Mouse (Mus musculus): Measurements from ENCODE around the gene Bod1. TPM values are rescaled to one million over a fixed set of nuclear protein-coding genes. Genes with fewer than 3 reads are reported as not detected.
A peak's percentile ranks its signal among the peaks of the same experiment; 100 is the strongest.

Gene Bod1
- polyA plus RNA-seq, 1 experiment: 158 TPM

DNA sequence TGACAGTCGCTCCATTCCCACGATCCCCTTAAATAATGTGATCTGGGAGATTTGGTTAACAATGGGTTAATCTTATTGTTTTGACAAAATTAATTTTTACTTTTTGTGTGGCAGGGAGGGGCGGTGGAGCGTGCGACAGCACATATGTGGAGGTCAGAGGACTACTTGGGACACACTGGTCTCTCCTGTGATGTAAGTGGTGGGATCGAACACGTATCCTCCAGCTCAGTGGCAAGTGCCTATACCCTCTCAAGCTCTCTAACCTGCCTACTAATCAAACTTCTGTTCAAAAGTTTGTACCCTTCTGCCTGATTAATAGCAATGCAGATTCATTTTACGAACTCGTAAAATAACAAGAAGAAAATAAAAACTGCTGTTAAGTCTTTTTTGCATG, 482 bp upstream of the Bod1 start:
- H3K27ac ChIP-seq (ENCODE audit: insufficient read depth, low read length): no peak overlapping the region
- H3K4me3 ChIP-seq (ENCODE audit: insufficient read depth, low read length): peak overlapping the region; percentile 83
- peaks cover 7% of the 10 kb centered on the region for H3K4me1 ChIP-seq (ENCODE audit: control insufficient read depth, insufficient read depth, low read length)
- no peak for TF ChIP-seq POLR2A (IDR thresholded peaks at IDR 0.05; ENCODE audit: extremely low read depth, insufficient read depth, low read length)
- TF ChIP-seq CTCF (IDR thresholded peaks at IDR 0.05; ENCODE audit: extremely low read depth, insufficient read depth, low read length): no peak

DNA sequence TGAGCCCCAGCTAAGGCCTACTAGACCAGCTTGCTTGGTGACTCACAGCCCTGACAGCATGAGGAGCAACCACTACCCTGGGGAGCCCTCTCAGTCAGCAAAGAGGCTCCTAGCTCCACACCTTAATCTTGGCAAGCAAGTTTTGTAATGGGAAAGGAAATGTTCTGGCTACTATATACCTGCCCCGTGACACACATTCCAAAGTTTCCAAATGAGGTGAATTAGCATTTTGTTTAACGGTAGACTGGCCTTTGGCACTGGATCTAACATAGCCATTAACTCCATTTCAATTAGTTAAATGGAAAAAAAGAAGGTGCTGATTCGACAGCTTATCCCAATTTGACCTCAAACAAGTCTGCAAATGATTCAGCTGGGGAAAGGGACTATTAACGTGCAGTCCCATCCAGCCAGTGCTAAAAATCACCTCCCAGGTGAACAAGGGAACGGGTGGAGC, 1.2 kb downstream of the Bod1 start:
- Histone ChIP-seq H3K4me3 (ENCODE audit: insufficient read depth, low read length) (peak overlapping the region; percentile 9; the same call in 1 of the 2 replicates), H3K4me1 (ENCODE audit: control insufficient read depth, insufficient read depth, low read length) (peaks cover 3% of the 10 kb centered on the region), H3K27ac (ENCODE audit: insufficient read depth, low read length) (no peak overlapping the region)
- TF ChIP-seq POLR2A (IDR thresholded peaks at IDR 0.05; ENCODE audit: extremely low read depth, insufficient read depth, low read length): no peak
- TF ChIP-seq CTCF (IDR thresholded peaks at IDR 0.05; ENCODE audit: extremely low read depth, insufficient read depth, low read length): no peak

DNA sequence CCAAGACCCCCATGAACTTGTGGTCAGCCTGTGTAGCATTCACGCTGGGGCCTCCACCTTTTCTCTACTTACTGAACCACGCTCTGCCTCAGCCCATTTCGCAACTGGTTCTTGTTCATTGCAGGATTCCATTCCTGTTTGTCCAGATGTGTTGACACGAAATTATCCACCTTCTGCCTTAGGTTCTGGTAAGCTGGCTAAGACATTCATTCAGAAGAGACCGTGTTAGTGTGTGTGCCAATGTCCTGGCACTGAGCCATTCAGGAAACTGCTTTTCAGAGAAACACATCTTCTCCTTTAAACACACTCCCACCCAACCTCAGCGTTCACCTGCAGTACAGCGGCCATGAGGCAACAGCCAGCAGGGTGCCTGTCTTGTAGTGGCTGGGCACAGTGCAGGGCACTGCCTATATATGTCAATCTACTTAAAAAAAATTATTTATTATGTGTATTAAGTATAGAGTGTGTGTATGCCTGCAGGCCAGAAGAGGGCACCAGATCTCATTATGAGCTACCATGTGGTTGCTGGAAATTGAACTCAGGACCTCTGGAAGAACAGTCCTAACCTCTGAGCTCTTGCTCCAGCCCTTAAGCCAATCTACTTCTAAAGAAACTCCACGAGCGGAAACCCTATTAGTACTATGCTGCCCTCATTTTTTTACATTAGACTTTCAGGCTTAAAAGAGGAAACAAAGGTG, 2.4 kb downstream of the Bod1 start:
- no peak overlapping the region for H3K4me3 ChIP-seq (ENCODE audit: insufficient read depth, low read length)
- TF ChIP-seq POLR2A (IDR thresholded peaks at IDR 0.05; ENCODE audit: extremely low read depth, insufficient read depth, low read length) (no peak), CTCF (IDR thresholded peaks at IDR 0.05; ENCODE audit: extremely low read depth, insufficient read depth, low read length) (no peak)
- H3K27ac ChIP-seq (ENCODE audit: insufficient read depth, low read length): no peak overlapping the region
- peaks cover 3% of the 10 kb centered on the region for H3K4me1 ChIP-seq (ENCODE audit: control insufficient read depth, insufficient read depth, low read length)

DNA sequence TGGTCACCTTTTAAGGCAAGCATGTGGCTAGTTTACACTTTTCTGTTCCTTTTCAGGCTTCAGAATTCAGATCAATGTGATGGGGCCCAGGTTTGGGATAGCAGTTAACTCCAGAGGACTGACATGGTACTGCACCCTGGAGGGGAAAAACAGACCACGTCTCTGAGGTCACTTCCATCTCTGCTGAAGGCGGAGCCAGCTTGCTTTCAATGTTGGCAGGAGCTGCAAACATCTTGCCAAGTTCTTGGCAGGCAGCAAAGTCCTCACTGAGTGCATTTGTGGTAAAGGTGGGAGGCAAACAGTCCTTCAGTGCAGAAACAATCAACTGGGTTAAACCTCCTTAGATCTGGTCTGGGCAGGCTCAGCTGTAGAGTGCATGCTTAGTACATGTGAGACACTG, 7.5 kb downstream of the Bod1 start:
- peaks cover 5% of the 10 kb centered on the region; the same call in 1 of the 2 replicates for H3K4me1 ChIP-seq (ENCODE audit: control insufficient read depth, insufficient read depth, low read length)
- TF ChIP-seq POLR2A (IDR thresholded peaks at IDR 0.05; ENCODE audit: extremely low read depth, insufficient read depth, low read length): no peak
- 0 out of 2 replicates have a peak, but pooled peaks have one; percentile 7 for TF ChIP-seq CTCF (IDR thresholded peaks at IDR 0.05; ENCODE audit: extremely low read depth, insufficient read depth, low read length)
- H3K27ac ChIP-seq (ENCODE audit: insufficient read depth, low read length): no peak overlapping the region
- no peak overlapping the region for H3K4me3 ChIP-seq (ENCODE audit: insufficient read depth, low read length)

DNA sequence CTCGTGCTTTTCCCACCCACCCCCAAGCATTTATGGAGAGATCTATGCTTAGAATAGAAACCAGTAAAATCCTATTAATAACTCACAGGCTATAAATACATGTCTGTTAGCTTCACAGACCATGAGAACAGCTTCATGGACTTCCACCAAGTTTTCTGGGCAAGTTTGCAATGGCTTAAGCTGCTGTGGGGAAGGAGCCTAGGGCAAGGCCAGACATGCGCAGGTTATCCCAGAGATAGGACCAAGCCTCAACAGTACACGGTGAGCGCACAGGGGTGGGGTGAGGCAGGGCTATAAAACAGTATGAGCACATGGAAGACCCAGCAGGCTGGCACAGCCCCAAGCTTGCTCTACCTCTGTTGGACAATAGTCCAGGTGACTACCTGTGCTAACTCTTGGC, 8.2 kb downstream of the Bod1 start:
- Histone ChIP-seq H3K4me1 (ENCODE audit: control insufficient read depth, insufficient read depth, low read length) (peaks cover 5% of the 10 kb centered on the region; the same call in 1 of the 2 replicates), H3K4me3 (ENCODE audit: insufficient read depth, low read length) (no peak overlapping the region), H3K27ac (ENCODE audit: insufficient read depth, low read length) (no peak overlapping the region)
- no peak for TF ChIP-seq POLR2A (IDR thresholded peaks at IDR 0.05; ENCODE audit: extremely low read depth, insufficient read depth, low read length)
- no peak for TF ChIP-seq CTCF (IDR thresholded peaks at IDR 0.05; ENCODE audit: extremely low read depth, insufficient read depth, low read length)

DNA sequence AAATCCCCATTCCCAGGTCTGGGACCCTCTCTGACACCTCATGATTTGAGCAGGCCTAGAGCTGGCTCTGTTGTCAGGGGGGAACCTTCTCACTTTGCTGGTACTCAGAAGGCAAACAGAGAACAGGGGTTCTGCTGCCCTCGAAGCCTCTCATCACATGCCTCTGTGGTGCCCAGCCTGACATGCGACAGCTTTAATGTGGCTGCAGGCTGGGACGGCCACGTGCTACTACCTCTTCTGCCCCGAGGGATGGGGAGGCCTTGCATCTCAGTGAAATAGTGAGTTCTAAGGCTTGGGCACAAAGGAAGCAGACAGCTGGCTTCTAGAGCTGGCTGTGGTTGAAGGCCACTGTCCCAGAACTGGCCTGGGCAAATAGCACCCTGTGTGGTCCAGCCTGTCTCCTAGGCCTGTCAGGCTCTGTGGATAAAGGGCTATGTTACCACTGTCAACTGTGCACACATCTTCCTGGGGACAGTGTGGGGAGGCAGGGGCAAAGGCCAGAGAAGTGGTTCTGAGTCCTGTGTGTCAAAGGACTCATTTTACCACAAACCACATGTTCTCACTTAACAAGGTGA, 8.7 kb downstream of the Bod1 start:
- TF ChIP-seq POLR2A (IDR thresholded peaks at IDR 0.05; ENCODE audit: extremely low read depth, insufficient read depth, low read length): no peak
- no peak for TF ChIP-seq CTCF (IDR thresholded peaks at IDR 0.05; ENCODE audit: extremely low read depth, insufficient read depth, low read length)
- Histone ChIP-seq H3K4me1 (ENCODE audit: control insufficient read depth, insufficient read depth, low read length) (peaks cover 5% of the 10 kb centered on the region; the same call in 1 of the 2 replicates), H3K4me3 (ENCODE audit: insufficient read depth, low read length) (no peak overlapping the region), H3K27ac (ENCODE audit: insufficient read depth, low read length) (no peak overlapping the region)

DNA sequence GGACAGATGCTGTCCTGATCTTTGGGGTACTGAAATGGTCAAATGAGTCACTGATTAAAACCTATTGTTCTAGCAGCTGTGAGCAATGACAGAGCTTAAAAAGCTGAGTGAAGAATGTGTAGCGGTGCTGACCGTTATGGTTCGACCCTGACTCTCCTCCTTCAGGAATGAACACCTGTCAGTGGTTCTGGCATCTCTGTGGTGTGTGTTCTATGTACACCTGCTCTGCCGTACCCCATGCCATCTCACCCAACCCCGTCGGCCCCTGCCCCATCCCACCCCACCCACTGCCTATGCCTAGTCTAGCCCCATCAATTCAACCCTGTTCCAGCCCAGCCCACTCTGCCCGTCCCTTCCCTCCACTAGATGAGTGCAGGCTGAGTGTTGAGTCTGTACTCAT, 9.5 kb downstream of the Bod1 start:
- Histone ChIP-seq H3K27ac (ENCODE audit: insufficient read depth, low read length) (no peak overlapping the region), H3K4me1 (ENCODE audit: control insufficient read depth, insufficient read depth, low read length) (peaks cover 5% of the 10 kb centered on the region; the same call in 1 of the 2 replicates), H3K4me3 (ENCODE audit: insufficient read depth, low read length) (no peak overlapping the region)
- TF ChIP-seq CTCF (IDR thresholded peaks at IDR 0.05; ENCODE audit: extremely low read depth, insufficient read depth, low read length): no peak
- TF ChIP-seq POLR2A (IDR thresholded peaks at IDR 0.05; ENCODE audit: extremely low read depth, insufficient read depth, low read length): no peak

DNA sequence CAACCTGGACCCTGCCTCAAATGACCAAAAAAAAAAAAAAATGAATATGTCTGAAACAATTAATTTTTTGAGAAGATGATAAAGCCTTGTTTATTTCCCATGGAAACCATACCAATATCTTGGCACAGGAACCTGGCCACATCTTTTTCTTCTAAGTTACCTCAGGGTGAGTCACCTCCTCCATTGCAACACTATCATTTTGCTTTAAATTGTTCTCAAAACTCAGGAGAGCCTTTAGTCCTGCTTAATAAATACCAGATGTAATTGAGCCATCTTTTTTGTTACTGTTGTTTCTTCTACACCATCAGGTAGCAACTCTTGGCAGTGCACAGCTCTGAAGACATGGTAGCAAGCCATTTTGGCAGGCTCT, 13.9 kb downstream of the Bod1 start:
- Histone ChIP-seq H3K4me1 (ENCODE audit: control insufficient read depth, insufficient read depth, low read length) (no peaks in the 10 kb centered on the region), H3K27ac (ENCODE audit: insufficient read depth, low read length) (no peak overlapping the region), H3K4me3 (ENCODE audit: insufficient read depth, low read length) (no peak overlapping the region)
- no peak for TF ChIP-seq POLR2A (IDR thresholded peaks at IDR 0.05; ENCODE audit: extremely low read depth, insufficient read depth, low read length)
- TF ChIP-seq CTCF (IDR thresholded peaks at IDR 0.05; ENCODE audit: extremely low read depth, insufficient read depth, low read length): no peak

DNA sequence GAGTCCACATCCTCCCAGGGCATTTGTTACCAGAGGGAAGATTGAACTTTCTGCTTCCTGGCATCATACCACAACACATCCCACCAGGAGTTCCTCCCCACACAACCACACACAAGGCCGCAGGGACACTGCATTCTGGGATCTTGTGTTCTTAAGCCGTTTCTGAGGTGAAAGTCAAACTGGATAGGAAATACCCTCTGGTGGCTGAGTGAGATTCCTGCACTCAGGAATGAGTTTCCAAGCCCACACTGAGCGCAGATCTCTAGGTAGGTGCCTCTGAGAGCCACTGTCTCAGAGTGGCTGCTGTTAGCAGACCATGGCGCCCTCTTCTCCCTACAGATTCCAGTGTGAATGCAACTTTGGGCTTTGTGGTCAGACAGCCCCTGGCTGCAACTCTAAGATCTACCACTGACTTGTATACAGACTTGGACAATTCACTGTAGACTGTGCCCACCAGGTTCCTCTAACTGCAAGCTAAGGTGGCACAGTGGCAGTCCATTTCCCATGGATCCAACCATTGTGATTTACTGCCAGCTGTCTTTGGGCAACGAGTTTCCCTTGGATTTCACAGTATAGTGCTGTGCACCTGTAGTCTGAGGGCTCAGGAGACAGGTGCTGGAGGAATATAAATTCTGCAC, 14.4 kb downstream of the Bod1 start:
- Histone ChIP-seq H3K4me3 (ENCODE audit: insufficient read depth, low read length) (no peak overlapping the region), H3K4me1 (ENCODE audit: control insufficient read depth, insufficient read depth, low read length) (no peaks in the 10 kb centered on the region), H3K27ac (ENCODE audit: insufficient read depth, low read length) (no peak overlapping the region)
- TF ChIP-seq CTCF (IDR thresholded peaks at IDR 0.05; ENCODE audit: extremely low read depth, insufficient read depth, low read length) (peak; percentile 18; the same call in 1 of the 2 replicates), POLR2A (IDR thresholded peaks at IDR 0.05; ENCODE audit: extremely low read depth, insufficient read depth, low read length) (no peak)
